In the genomic region with DNA sequence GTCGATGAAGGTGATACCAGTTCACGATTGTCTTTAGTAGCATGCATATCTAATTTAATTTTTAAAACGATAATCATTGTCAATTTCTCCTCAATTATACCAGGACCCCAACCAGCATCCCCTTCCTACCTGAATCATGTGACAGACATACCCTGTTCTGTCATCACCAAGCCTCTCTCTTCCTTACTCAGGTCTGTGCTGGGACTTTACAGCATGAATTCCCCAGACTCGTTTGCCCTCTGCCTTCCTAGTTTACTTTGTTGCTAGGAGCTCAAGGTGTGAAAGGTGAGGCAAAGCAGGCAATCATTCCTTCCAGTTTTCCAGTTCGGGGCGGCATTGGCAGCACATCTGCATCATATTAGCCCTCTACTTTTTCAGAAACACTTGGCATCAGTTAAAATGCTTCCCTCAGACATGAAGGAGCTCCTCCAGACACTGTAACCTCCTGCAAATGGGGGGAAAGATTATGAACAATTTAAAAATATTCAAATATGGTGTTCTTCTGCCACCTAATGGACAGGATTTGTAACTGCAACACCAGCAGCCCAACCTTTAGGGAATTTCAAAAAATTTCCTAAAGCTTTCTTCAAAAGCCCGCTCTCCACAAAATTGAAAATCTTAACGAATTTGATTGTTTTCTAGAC, we compare ENCODE assay signal across 8 mouse cellular contexts. TPM values are rescaled to one million over a fixed set of nuclear protein-coding genes. Genes with fewer than 3 reads are reported as not detected.
A peak's percentile ranks its signal among the peaks of the same experiment; 100 is the strongest.
DNase-seq lines count a peak whose midpoint lies in the region; ATAC-seq lines count a peak whose summit lies in the region.

No protein-coding gene starts in this region.

- no peak overlapping the region for H3K9ac ChIP-seq in hindbrain, embryonic 14.5 days
- no peak overlapping the region for H3K9ac ChIP-seq in midbrain, embryonic 16.5 days (ENCODE audit: low read depth, low read length)

- ATAC-seq in frontal cortex, adult (ENCODE audit: low TSS enrichment) = no peak
- ATAC-seq in hindbrain, embryonic 14.5 days (ENCODE audit: low FRiP score) = peak; percentile 68; the same call in 1 of the 2 replicates
- peak; percentile 84 for ATAC-seq in midbrain, embryonic 16.5 days

- peak; percentile 11 to 16 for DNase-seq in frontal cortex, postnatal 36 days (ENCODE audit: low spot score in 2 of 2)
- DNase-seq in A20 (ENCODE audit: low read depth, low spot score) = peak; percentile 38
- DNase-seq in cerebellum, postnatal 10 days = peak; percentile 22 to 54
- peak; percentile 78 for DNase-seq in hindbrain, embryonic 14.5 days (ENCODE audit: low spot score)
- DNase-seq in spleen, postnatal 14 days (ENCODE audit: low spot score in 2 of 2) = no peak
- no peak for DNase-seq in gastrocnemius, postnatal 25 days

- H3K27ac ChIP-seq in hindbrain, embryonic 14.5 days = no peak overlapping the region
- no peak overlapping the region for H3K27ac ChIP-seq in midbrain, embryonic 16.5 days (ENCODE audit: low read length)

- H3K36me3 ChIP-seq in hindbrain, embryonic 14.5 days (replicated peaks; ENCODE audit: control insufficient read depth, insufficient read depth) = no peaks in the 10 kb centered on the region
- H3K36me3 ChIP-seq in midbrain, embryonic 16.5 days (ENCODE audit: control insufficient read depth, insufficient read depth, low read length) = no peaks in the 10 kb centered on the region

- H3K4me1 ChIP-seq in hindbrain, embryonic 14.5 days (replicated peaks; ENCODE audit: control insufficient read depth, insufficient read depth, low read length) = no peaks in the 10 kb centered on the region
- 0 out of 2 replicates have a peak, but pooled peaks cover 4% of the 10 kb centered on the region for H3K4me1 ChIP-seq in midbrain, embryonic 16.5 days (ENCODE audit: control insufficient read depth, insufficient read depth, low read length)

- H3K27me3 ChIP-seq in hindbrain, embryonic 14.5 days (ENCODE audit: control insufficient read depth, insufficient read depth, low read length) = no peaks in the 10 kb centered on the region
- no peaks in the 10 kb centered on the region for H3K27me3 ChIP-seq in midbrain, embryonic 16.5 days (ENCODE audit: control insufficient read depth, insufficient read depth, low read depth, low read length)

- H3K4me2 ChIP-seq in hindbrain, embryonic 14.5 days (replicated peaks) = no peak overlapping the region
- no peak overlapping the region for H3K4me2 ChIP-seq in midbrain, embryonic 16.5 days (ENCODE audit: low read length)

- H3K9me3 ChIP-seq in hindbrain, embryonic 14.5 days (ENCODE audit: control insufficient read depth, low read length) = no peaks in the 10 kb centered on the region
- H3K9me3 ChIP-seq in midbrain, embryonic 16.5 days (replicated peaks; ENCODE audit: control insufficient read depth, low read length, poor library complexity, severe bottlenecking) = no peaks in the 10 kb centered on the region

- 60% methylated on average over 8 of the region's 8 CpGs for WGBS in hindbrain, embryonic 14.5 days
- WGBS in midbrain, embryonic 16.5 days = 60% methylated on average over 8 of the region's 8 CpGs

- no peak overlapping the region for H3K4me3 ChIP-seq in hindbrain, embryonic 14.5 days (replicated peaks; ENCODE audit: low read length)
- no peak overlapping the region for H3K4me3 ChIP-seq in midbrain, embryonic 16.5 days (ENCODE audit: low read depth, low read length)

RNA-seq across cellular contexts. Expression of gene Steap4, which starts 36.3 kb away (rescaled TPM):
- polyA plus RNA-seq in hindbrain, embryonic 14.5 days (2014; fragmentation: Nextera tagmentation; extraction: Ambion mirVana) = 0.13 and 0.27 TPM in 2 replicates
- 0.19 and 0.41 TPM in 2 replicates for polyA plus RNA-seq in midbrain, embryonic 16.5 days (2015; fragmentation: Nextera tagmentation; extraction: Ambion mirVana)
- 10 to 100 TPM; 17.5 to 23.2 TPM for total RNA-seq in gastrocnemius, postnatal 25 days (2021)

RNA-seq across cellular contexts. Expression of gene Sri, which starts 49.4 kb away (rescaled TPM):
- polyA plus RNA-seq in hindbrain, embryonic 14.5 days (2014; fragmentation: Nextera tagmentation; extraction: Ambion mirVana) = 165 and 187 TPM in 2 replicates
- 155 and 164 TPM in 2 replicates for polyA plus RNA-seq in midbrain, embryonic 16.5 days (2015; fragmentation: Nextera tagmentation; extraction: Ambion mirVana)
- total RNA-seq in gastrocnemius, postnatal 25 days (2021) = 10 to 100 TPM; 21.6 to 26.6 TPM

Comparison
In these comparisons a context has a peak if more than half of its experiments do, and no peak if none do; other contexts are left out.
1. DNase-seq: peak in frontal cortex, postnatal 36 days (2 of 2), A20 (single experiment), cerebellum, postnatal 10 days (2 of 2) and hindbrain, embryonic 14.5 days (single experiment); none in spleen, postnatal 14 days (0 of 2) and gastrocnemius, postnatal 25 days (single experiment).